Mouse (Mus musculus) liver, postnatal 0 days (tissue): ENCODE data around the gene Epb41. TPM values are rescaled to one million over a fixed set of nuclear protein-coding genes. Genes with fewer than 3 reads are reported as not detected.

Experiments used
- ATAC-seq: fragments of 200-750 bp; cut with Nextera tagmentation; 2 replicates; pipeline ENCODE4 v1.8.0; 2017; ENCODE audit warnings: mild to moderate bottlenecking, moderate library complexity
- DNase-seq: peaks from one replicate; pipeline ENCODE4 v3.0.0-alpha.2; 2016
- H3K27ac ChIP-seq: fragments of 300-500 bp; sonication (generic); 2 replicates; pipeline ENCODE4 v1.5.1; 2014; ENCODE audit warnings: antibody characterized with exemption, moderate library complexity, mild to moderate bottlenecking, low read depth
- H3K27me3 ChIP-seq: fragments of 300-500 bp; sonication (generic); 2 replicates; pipeline ENCODE4 v1.6.1; 2014; ENCODE audit warnings: low read length, control low read depth, mixed read lengths; ENCODE audit not compliant: insufficient read depth
- H3K36me3 ChIP-seq: fragments of 300-500 bp; sonication (generic); replicated peaks from 2 replicates; pipeline ENCODE4 v1.6.1; 2014; ENCODE audit warnings: mild to moderate bottlenecking, control low read depth, low read length, moderate library complexity, mixed read lengths; ENCODE audit not compliant: insufficient read depth
- H3K4me1 ChIP-seq: fragments of 300-500 bp; sonication (generic); 2 replicates; pipeline ENCODE4 v1.6.1; 2014; ENCODE audit warnings: antibody characterized with exemption, mild to moderate bottlenecking, control low read depth; ENCODE audit not compliant: insufficient read depth
- H3K4me2 ChIP-seq: fragments of 300-500 bp; sonication (generic); 2 replicates; pipeline ENCODE4 v1.6.1; 2014; ENCODE audit warnings: low read depth, mild to moderate bottlenecking, low read length, moderate library complexity, mixed read lengths
- H3K4me3 ChIP-seq: fragments of 300-500 bp; sonication (generic); 2 replicates; pipeline ENCODE4 v1.5.1; 2014; ENCODE audit warnings: low read depth, low read length
- H3K9ac ChIP-seq: fragments of 300-500 bp; sonication (generic); replicated peaks from 2 replicates; pipeline ENCODE4 v1.6.1; 2014; ENCODE audit warnings: mild to moderate bottlenecking, moderate library complexity
- H3K9me3 ChIP-seq: fragments of 300-500 bp; sonication (generic); 2 replicates; pipeline ENCODE4 v1.6.1; 2016; ENCODE audit warnings: mild to moderate bottlenecking, control low read depth, low read length, mixed read lengths
- CTCF ChIP-seq: sonication (generic); IDR thresholded peaks from 2 replicates; pipeline ENCODE4 v1.5.1; 2016; ENCODE audit warnings: antibody characterized with exemption, low read depth
- EP300 ChIP-seq: IDR thresholded peaks from 2 replicates; pipeline ENCODE4 v1.6.1; 2016; ENCODE audit warnings: antibody characterized with exemption, low read depth, mild to moderate bottlenecking
- WGBS: fragments of 180-500 bp; shearing (Covaris S2); extraction: QIAGEN DNeasy Blood & Tissue Kit; methylation state at CpG from one replicate; pipeline ENCODE4 v1.1.7; 2014; ENCODE audit not compliant: insufficient replicate concordance; 5-methylcytosine and 5-hydroxymethylcytosine counted together
- polyA plus RNA-seq: library from polyadenylated mRNA; unstranded; fragments of >200 nt; fragmentation: Nextera tagmentation; extraction: Ambion mirVana; gene quantifications from 2 replicates; pipeline ENCODE4 v1.2.1, GENCODE M21; 2015

The Epb41 gene
- polyA plus RNA-seq, 1 experiment from 2014 or later: 75.1 TPM

GRCm38 (mm10) chr4:132025738-132026527 lies 49.2 kb downstream of the Epb41 start:
- Histone ChIP-seq H3K4me1 (peaks cover 12% of the 10 kb centered on the region), H3K4me3 (no peak overlapping the region), H3K27ac (peak overlapping the region; percentile 48), H3K27me3 (no peaks in the 10 kb centered on the region), H3K9ac (no peak overlapping the region), H3K36me3 (peaks cover 4% of the 10 kb centered on the region; the same call in 1 of the 2 replicates), H3K4me2 (no peak overlapping the region), H3K9me3 (no peaks in the 10 kb centered on the region)
- WGBS: 58% methylated on average over 5 of the region's 5 CpGs
- ATAC-seq (peak; percentile 79), DNase-seq (no peak)
- TF ChIP-seq CTCF: no peak
- peak; percentile 86 for TF ChIP-seq EP300

GRCm38 (mm10) chr4:132025264-132025663 lies 49.9 kb downstream of the Epb41 start:
- Histone ChIP-seq H3K4me1 (peaks cover 12% of the 10 kb centered on the region), H3K9ac (no peak overlapping the region), H3K4me2 (no peak overlapping the region), H3K27me3 (no peaks in the 10 kb centered on the region), H3K4me3 (no peak overlapping the region), H3K36me3 (peaks cover 4% of the 10 kb centered on the region; the same call in 1 of the 2 replicates), H3K9me3 (no peaks in the 10 kb centered on the region), H3K27ac (peak overlapping the region; percentile 48)
- no peak for DNase-seq
- TF ChIP-seq CTCF (no peak), EP300 (no peak)
- 71% methylated on average over 2 of the region's 2 CpGs for WGBS
- ATAC-seq: no peak

DNA sequence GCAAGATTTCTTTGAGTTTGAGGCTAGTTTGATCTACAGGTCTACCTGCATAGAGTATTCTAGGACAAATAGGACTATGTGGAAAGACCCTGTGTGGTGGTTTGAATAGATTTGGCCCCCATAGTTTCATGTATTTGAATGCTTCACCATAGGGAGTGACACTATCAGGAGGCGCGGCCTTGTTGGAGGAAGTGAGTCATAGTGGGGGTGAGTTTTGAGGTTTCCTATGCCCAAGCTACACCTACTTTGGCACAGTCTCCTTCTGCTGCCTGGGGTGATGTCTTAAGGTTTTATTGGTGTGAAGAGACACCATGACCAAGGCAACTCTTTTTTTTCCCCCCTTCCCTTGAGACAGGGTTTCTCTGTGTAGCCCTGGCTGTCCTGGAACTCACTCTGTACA lies 51.3 kb downstream of the Epb41 start:
- Histone ChIP-seq H3K9me3 (no peaks in the 10 kb centered on the region), H3K27ac (no peak overlapping the region), H3K27me3 (no peaks in the 10 kb centered on the region), H3K36me3 (peaks cover 4% of the 10 kb centered on the region; the same call in 1 of the 2 replicates), H3K4me2 (no peak overlapping the region), H3K9ac (no peak overlapping the region), H3K4me3 (no peak overlapping the region), H3K4me1 (peaks cover 12% of the 10 kb centered on the region)
- 96% methylated on average over 2 of the region's 2 CpGs for WGBS
- TF ChIP-seq CTCF (no peak), EP300 (no peak)
- no peak for ATAC-seq
- DNase-seq: no peak

DNA sequence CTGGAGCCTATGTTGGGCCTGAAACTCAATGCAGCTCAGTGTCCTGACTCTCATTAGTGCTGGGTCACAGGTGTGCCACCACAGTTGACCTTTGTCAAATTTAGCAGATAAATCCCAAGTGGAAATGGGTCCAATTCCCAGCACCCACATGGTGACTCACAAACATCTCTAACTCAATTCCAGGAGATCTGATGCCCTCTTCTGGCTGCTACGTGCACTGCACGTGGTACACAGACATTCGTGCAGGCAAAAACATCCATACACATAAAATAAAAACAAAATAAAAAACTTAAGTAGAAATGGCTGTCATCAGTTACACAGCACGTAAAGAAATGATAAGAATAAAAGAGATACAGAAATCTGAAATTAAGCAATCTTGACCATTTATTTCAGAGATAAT lies 52.5 kb downstream of the Epb41 start:
- Histone ChIP-seq H3K4me3 (no peak overlapping the region), H3K9ac (no peak overlapping the region), H3K4me1 (peaks cover 12% of the 10 kb centered on the region), H3K27me3 (no peaks in the 10 kb centered on the region), H3K9me3 (no peaks in the 10 kb centered on the region), H3K27ac (no peak overlapping the region), H3K36me3 (peaks cover 4% of the 10 kb centered on the region; the same call in 1 of the 2 replicates), H3K4me2 (no peak overlapping the region)
- peak; percentile 59 for TF ChIP-seq CTCF
- no peak for TF ChIP-seq EP300
- DNase-seq: no peak
- no peak for ATAC-seq
- WGBS: 91% methylated on average over 4 of the region's 4 CpGs

DNA sequence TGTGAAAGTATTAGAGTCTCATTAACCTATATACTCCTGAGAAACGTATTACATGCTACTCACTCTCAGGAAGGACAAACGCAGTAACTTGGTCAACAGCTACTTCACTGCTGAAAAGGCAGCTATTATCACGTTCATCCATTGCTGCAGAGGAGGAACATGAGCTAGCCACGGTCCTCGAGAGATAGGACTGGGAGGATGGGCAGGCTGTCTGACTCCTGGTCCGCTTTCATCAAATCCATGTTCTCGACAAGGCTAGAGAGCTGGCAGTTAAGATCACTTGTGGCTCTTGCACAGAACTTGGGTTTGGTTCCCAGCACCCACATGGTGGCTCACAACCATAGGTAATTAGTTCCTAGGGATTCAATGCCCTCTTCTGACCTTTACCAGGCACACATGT lies 53.2 kb downstream of the Epb41 start:
- H3K4me1 ChIP-seq: peaks cover 10% of the 10 kb centered on the region

DNA sequence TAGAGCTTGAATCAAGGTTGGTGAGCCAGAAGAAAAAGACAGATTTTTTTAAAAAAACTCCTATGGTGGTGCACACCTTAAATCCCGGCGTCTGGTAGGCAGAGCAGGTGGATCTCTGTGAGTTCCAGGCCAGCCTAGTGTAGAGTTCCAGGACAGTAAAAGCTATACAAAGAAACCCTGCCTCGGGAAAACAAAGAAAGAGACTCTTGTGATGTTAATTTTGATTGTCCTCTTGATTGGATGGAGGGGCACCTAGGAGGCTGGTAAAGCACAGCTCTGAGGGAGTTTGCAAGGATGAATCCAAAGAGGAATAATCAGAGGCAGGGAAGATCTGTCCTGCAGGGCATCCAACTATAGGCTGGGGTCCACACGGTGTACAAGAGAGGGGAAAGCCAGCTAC lies 56.6 kb downstream of the Epb41 start:
- H3K4me2 ChIP-seq: no peak overlapping the region
- no peak for TF ChIP-seq EP300
- TF ChIP-seq CTCF: no peak
- ATAC-seq (no peak), DNase-seq (no peak)
- no peaks in the 10 kb centered on the region for H3K4me1 ChIP-seq
- no peaks in the 10 kb centered on the region for H3K27me3 ChIP-seq
- H3K4me3 ChIP-seq: no peak overlapping the region
- H3K36me3 ChIP-seq: peaks cover 4% of the 10 kb centered on the region; the same call in 1 of the 2 replicates
- WGBS: 69% methylated on average over 4 of the region's 4 CpGs
- no peak overlapping the region for H3K9ac ChIP-seq
- H3K9me3 ChIP-seq: no peaks in the 10 kb centered on the region
- H3K27ac ChIP-seq: no peak overlapping the region

More for the DNA sequence above, 53.2 kb downstream of the Epb41 start:
- ATAC-seq (no peak), DNase-seq (no peak)
- no peak overlapping the region for H3K27ac ChIP-seq
- TF ChIP-seq EP300: no peak
- no peak overlapping the region for H3K9ac ChIP-seq
- H3K4me3 ChIP-seq: no peak overlapping the region
- peaks cover 4% of the 10 kb centered on the region; the same call in 1 of the 2 replicates for H3K36me3 ChIP-seq
- H3K9me3 ChIP-seq: no peaks in the 10 kb centered on the region
- no peak overlapping the region for H3K4me2 ChIP-seq
- no peaks in the 10 kb centered on the region for H3K27me3 ChIP-seq
- 64% methylated on average over 7 of the region's 7 CpGs for WGBS
